Mouse (Mus musculus): ENCODE measurements around the gene Cyp2d26. TPM values are rescaled to one million over a fixed set of nuclear protein-coding genes. Genes with fewer than 3 reads are reported as not detected.

The Cyp2d26 gene
- total RNA-seq, 2 experiments from 2014 or later: not detected

GRCm38 (mm10) chr15:82764881-82765280, 29.2 kb downstream of the Cyp2d26 start:
- ATAC-seq (replicated peaks; ENCODE audit: low FRiP score, poor library complexity, severe bottlenecking): no peak

GRCm38 (mm10) chr15:82763631-82764420, 30.3 kb downstream of the Cyp2d26 start, which contains the start of gene Cyp2d40:
TSS of gene Cyp2d40 (minus strand) at chr15:82764183.
- ATAC-seq (replicated peaks; ENCODE audit: low FRiP score, poor library complexity, severe bottlenecking): no peak

- no peak for ATAC-seq (replicated peaks; ENCODE audit: low FRiP score, poor library complexity, severe bottlenecking)
Observed at GRCm38 (mm10) chr15:82748141-82748540, 46.0 kb downstream of the Cyp2d26 start.

GRCm38 (mm10) chr15:82747516-82747915, 46.6 kb downstream of the Cyp2d26 start:
- no peak for ATAC-seq (replicated peaks; ENCODE audit: low FRiP score, poor library complexity, severe bottlenecking)

Other genes with a start within 250 kb of the Cyp2d26 start
- gene Cyp2d12, start 239.2 kb downstream of the Cyp2d26 start, total RNA-seq (2015; ENCODE audit: low replicate concordance): not detected in 2 replicates
- 0.56 TPM in 1 of 2 replicates, not detected in the other for gene Cyp2d12, start 239.2 kb downstream of the Cyp2d26 start, total RNA-seq (2017; ENCODE audit: low replicate concordance)
- not detected in 2 replicates for gene Cyp2d34, start 173.3 kb downstream of the Cyp2d26 start, total RNA-seq (2015; ENCODE audit: low replicate concordance)
- not detected in 2 replicates for gene Cyp2d34, start 173.3 kb downstream of the Cyp2d26 start, total RNA-seq (2017; ENCODE audit: low replicate concordance)
- not detected in 2 replicates for gene Cyp2d40, start 30.1 kb downstream of the Cyp2d26 start, total RNA-seq (2015; ENCODE audit: low replicate concordance)
- gene Cyp2d40, start 30.1 kb downstream of the Cyp2d26 start, total RNA-seq (2017; ENCODE audit: low replicate concordance): not detected in 2 replicates
- 20.5 and 22.1 TPM in 2 replicates for gene Tcf20, start 193.6 kb upstream of the Cyp2d26 start, total RNA-seq (2015; ENCODE audit: low replicate concordance)
- 37.1 and 43.8 TPM in 2 replicates for gene Tcf20, start 193.6 kb upstream of the Cyp2d26 start, total RNA-seq (2017; ENCODE audit: low replicate concordance)
- 26.3 and 27.6 TPM in 2 replicates for gene Nfam1, start 239.0 kb upstream of the Cyp2d26 start, total RNA-seq (2015; ENCODE audit: low replicate concordance)
- 18.4 and 30.1 TPM in 2 replicates for gene Nfam1, start 239.0 kb upstream of the Cyp2d26 start, total RNA-seq (2017; ENCODE audit: low replicate concordance)

All from erythroblast, adult 5-6 weeks (primary cell).